ENCODE assay signal across 27 mouse cellular contexts in genomic region chr1:130681075-130681474, GRCm38 (mm10). TPM values are rescaled to one million over a fixed set of nuclear protein-coding genes. Genes with fewer than 3 reads are reported as not detected.
DNase-seq lines count a peak whose midpoint lies in the region; ATAC-seq and TF ChIP-seq lines count a peak whose summit lies in the region.
"Had no signal": no experiment of that assay in that cellular context is flagged by ENCODE, and none has a peak within 500 bp of the region (broad histone marks: within the 10 kb centered on the region; RNA-seq: fewer than 3 reads in every experiment).

No protein-coding gene starts in this region.

- TF ChIP-seq POLR2A in small intestine, adult 2 months (IDR thresholded peaks at IDR 0.05; ENCODE audit: low read depth, low read length): no peak

- TF ChIP-seq EP300 in stomach, postnatal 0 days (optimal IDR thresholded peaks at IDR 0.05): no peak

- no peak overlapping the region for H3K27ac ChIP-seq in stomach, embryonic 15.5 days
- H3K27ac ChIP-seq in stomach, postnatal 0 days (replicated peaks): no peak overlapping the region
- peak overlapping the region; percentile 89 for H3K27ac ChIP-seq in intestine, embryonic 16.5 days (ENCODE audit: low read length)
- peak overlapping the region; percentile 89 for H3K27ac ChIP-seq in small intestine, adult 2 months (ENCODE audit: insufficient read depth, low read depth, low read length)
- H3K27ac ChIP-seq: embryonic facial prominence, embryonic 15.5 days; forebrain, embryonic 10.5 days; gastrocnemius, adult 2 months; heart, embryonic 10.5 days; hindbrain, embryonic 13.5 days had no signal

- H3K4me2 ChIP-seq in stomach, embryonic 15.5 days: no peak overlapping the region
- H3K4me2 ChIP-seq in stomach, postnatal 0 days (replicated peaks; ENCODE audit: low read depth): no peak overlapping the region
- H3K4me2 ChIP-seq in intestine, embryonic 16.5 days (ENCODE audit: low read depth, low read length): no peak overlapping the region
- H3K4me2 ChIP-seq: embryonic facial prominence, embryonic 15.5 days; hindbrain, embryonic 13.5 days had no signal

- H3K9ac ChIP-seq in stomach, embryonic 15.5 days: no peak overlapping the region
- no peak overlapping the region for H3K9ac ChIP-seq in stomach, postnatal 0 days (ENCODE audit: low read length)
- no peak overlapping the region for H3K9ac ChIP-seq in intestine, embryonic 16.5 days (ENCODE audit: low read depth, low read length)
- H3K9ac ChIP-seq: embryonic facial prominence, embryonic 15.5 days; hindbrain, embryonic 13.5 days had no signal

- no peaks in the 10 kb centered on the region for H3K36me3 ChIP-seq in stomach, embryonic 15.5 days
- no peaks in the 10 kb centered on the region for H3K36me3 ChIP-seq in stomach, postnatal 0 days (ENCODE audit: control insufficient read depth, insufficient read depth, low read length)
- no peaks in the 10 kb centered on the region for H3K36me3 ChIP-seq in intestine, embryonic 16.5 days (ENCODE audit: control insufficient read depth, insufficient read depth, low read length)
- H3K36me3 ChIP-seq in small intestine, adult 2 months (ENCODE audit: control insufficient read depth, insufficient read depth, low read length): no peaks in the 10 kb centered on the region
- H3K36me3 ChIP-seq: embryonic facial prominence, embryonic 15.5 days; forebrain, embryonic 10.5 days; heart, embryonic 10.5 days; hindbrain, embryonic 13.5 days had no signal

- H3K27me3 ChIP-seq in stomach, embryonic 15.5 days (replicated peaks): no peaks in the 10 kb centered on the region
- H3K27me3 ChIP-seq in stomach, postnatal 0 days (ENCODE audit: control insufficient read depth, insufficient read depth, low read length): no peaks in the 10 kb centered on the region
- no peaks in the 10 kb centered on the region for H3K27me3 ChIP-seq in intestine, embryonic 16.5 days (replicated peaks; ENCODE audit: control insufficient read depth, insufficient read depth, low read length)
- H3K27me3 ChIP-seq in small intestine, adult 2 months (ENCODE audit: control insufficient read depth, insufficient read depth, low read length): no peaks in the 10 kb centered on the region
- H3K27me3 ChIP-seq: embryonic facial prominence, embryonic 15.5 days; hindbrain, embryonic 13.5 days had no signal

- H3K4me1 ChIP-seq in stomach, embryonic 15.5 days: no peaks in the 10 kb centered on the region
- H3K4me1 ChIP-seq in stomach, postnatal 0 days (replicated peaks; ENCODE audit: control insufficient read depth, insufficient read depth): no peaks in the 10 kb centered on the region
- peaks cover 14% of the 10 kb centered on the region for H3K4me1 ChIP-seq in intestine, embryonic 16.5 days (ENCODE audit: control insufficient read depth, insufficient read depth, low read length)
- H3K4me1 ChIP-seq in small intestine, adult 2 months (ENCODE audit: control insufficient read depth, insufficient read depth, insufficient read length, low read length): peaks cover 25% of the 10 kb centered on the region; the same call in 1 of the 2 replicates
- H3K4me1 ChIP-seq: embryonic facial prominence, embryonic 15.5 days; forebrain, embryonic 10.5 days; heart, embryonic 10.5 days; hindbrain, embryonic 13.5 days had no signal

- peak; percentile 60; the same call in 1 of the 2 replicates for ATAC-seq in stomach, embryonic 15.5 days (ENCODE audit: insufficient read depth, low FRiP score, low read depth)
- ATAC-seq in stomach, postnatal 0 days (ENCODE audit: low FRiP score, low TSS enrichment): no peak
- ATAC-seq in intestine, embryonic 16.5 days: peak; percentile 77
- ATAC-seq: forebrain, embryonic 14.5 days had no signal

- H3K9me3 ChIP-seq in stomach, embryonic 15.5 days: no peaks in the 10 kb centered on the region
- H3K9me3 ChIP-seq in stomach, postnatal 0 days (ENCODE audit: control insufficient read depth, low read length): no peaks in the 10 kb centered on the region
- H3K9me3 ChIP-seq in intestine, embryonic 16.5 days (ENCODE audit: control insufficient read depth, low read length): no peaks in the 10 kb centered on the region
- H3K9me3 ChIP-seq: embryonic facial prominence, embryonic 15.5 days; forebrain, embryonic 10.5 days; heart, embryonic 10.5 days; hindbrain, embryonic 13.5 days had no signal

- no peak for DNase-seq in stomach, postnatal 0 days (ENCODE audit: low spot score)
- no peak for DNase-seq in urinary bladder, postnatal 36 days (ENCODE audit: low spot score in 2 of 2)
- no peak for DNase-seq in gastrocnemius, adult 8-10 months (ENCODE audit: low spot score in 2 of 2)
- DNase-seq: adrenal gland, adult 8-10 months; cerebellum, adult 11 months; cerebellum, adult 8-10 months; cerebellum, postnatal 14 days; embryo, embryonic 11 days; gastrocnemius, adult 2 months; gastrocnemius, postnatal 36 days; heart, adult 18-20 months; heart, postnatal 10 days had no signal

- no peak overlapping the region for H3K4me3 ChIP-seq in stomach, embryonic 15.5 days (replicated peaks)
- no peak overlapping the region for H3K4me3 ChIP-seq in stomach, postnatal 0 days (ENCODE audit: low read depth, low read length)
- H3K4me3 ChIP-seq in intestine, embryonic 16.5 days (ENCODE audit: low read length): no peak overlapping the region
- H3K4me3 ChIP-seq in small intestine, adult 2 months (ENCODE audit: low read depth, low read length): no peak overlapping the region
- H3K4me3 ChIP-seq: embryonic facial prominence, embryonic 15.5 days; erythroblast, embryonic 14.5 days; forebrain, embryonic 10.5 days; gastrocnemius, adult 2 months; heart, embryonic 10.5 days; hindbrain, embryonic 13.5 days had no signal

- no peak for TF ChIP-seq CTCF in stomach, postnatal 0 days (IDR thresholded peaks at IDR 0.05; ENCODE audit: low read depth)
- TF ChIP-seq CTCF in small intestine, adult 2 months (IDR thresholded peaks at IDR 0.05; ENCODE audit: extremely low read depth, insufficient read length, insufficient replicate concordance, low read depth, low read length): no peak

- 47% methylated on average over 2 of the region's 2 CpGs for WGBS in stomach, embryonic 15.5 days
- WGBS in stomach, postnatal 0 days: 48% methylated on average over 2 of the region's 2 CpGs
- WGBS in intestine, embryonic 16.5 days: 48% methylated on average over 2 of the region's 2 CpGs
- 12% methylated on average over 2 of the region's 2 CpGs for WGBS in small intestine, adult 2 months

RNA-seq across cellular contexts. Expression of gene C4bp, which starts 19.6 kb away (rescaled TPM):
- 0.90 and 1.2 TPM in 2 replicates for polyA plus RNA-seq in stomach, embryonic 15.5 days (2015; fragmentation: Nextera tagmentation; extraction: Ambion mirVana)
- polyA plus RNA-seq in stomach, postnatal 0 days (2015; fragmentation: Nextera tagmentation; extraction: Ambion mirVana): 0.91 and 1.5 TPM in 2 replicates
- 3.4 and 4.1 TPM in 2 replicates for polyA plus RNA-seq in intestine, embryonic 16.5 days (2015; fragmentation: Nextera tagmentation; extraction: Ambion mirVana)
- polyA plus RNA-seq in small intestine, adult 2 months (2012; rRNA removed): 0.22 and 1.1 TPM in 2 replicates
- total RNA-seq in gastrocnemius, adult 8-10 months (2022): not detected
- total RNA-seq: common myeloid progenitor, adult 5-6 weeks; ES-E14; gastrocnemius, adult 2 months; gastrocnemius, postnatal 36 days; heart, adult 18-20 months; heart, postnatal 10 days; hematopoietic stem cell, adult 5-6 weeks had no signal
- polyA plus RNA-seq: embryonic facial prominence, embryonic 11.5 days; embryonic facial prominence, embryonic 15.5 days; erythroblast, embryonic 14.5 days; forebrain, embryonic 10.5 days; forebrain, embryonic 14.5 days; heart, embryonic 10.5 days; heart, embryonic 14.5 days; hindbrain, embryonic 13.5 days had no signal

RNA-seq across cellular contexts. Expression of gene Gm29427, which starts 34.5 kb away (rescaled TPM):
- not detected in 2 replicates for polyA plus RNA-seq in stomach, embryonic 15.5 days (2015; fragmentation: Nextera tagmentation; extraction: Ambion mirVana)
- polyA plus RNA-seq in stomach, postnatal 0 days (2015; fragmentation: Nextera tagmentation; extraction: Ambion mirVana): 0.07 TPM in 1 of 2 replicates, not detected in the other
- polyA plus RNA-seq in intestine, embryonic 16.5 days (2015; fragmentation: Nextera tagmentation; extraction: Ambion mirVana): 0.07 TPM in 1 of 2 replicates, not detected in the other
- not detected in 2 replicates for polyA plus RNA-seq in small intestine, adult 2 months (2012; rRNA removed)
- not detected for total RNA-seq in gastrocnemius, adult 8-10 months (2022)
- total RNA-seq: common myeloid progenitor, adult 5-6 weeks; gastrocnemius, postnatal 36 days; heart, postnatal 10 days; hematopoietic stem cell, adult 5-6 weeks had no signal
- polyA plus RNA-seq: brain, embryonic 14.5 days; embryonic facial prominence, embryonic 11.5 days; embryonic facial prominence, embryonic 15.5 days; erythroblast, embryonic 14.5 days; forebrain, embryonic 10.5 days; forebrain, embryonic 14.5 days; heart, embryonic 10.5 days; heart, embryonic 14.5 days had no signal

RNA-seq across cellular contexts. Expression of gene Yod1, which starts 36.1 kb away (rescaled TPM):
- 14.1 and 15.1 TPM in 2 replicates for polyA plus RNA-seq in stomach, embryonic 15.5 days (2015; fragmentation: Nextera tagmentation; extraction: Ambion mirVana)
- polyA plus RNA-seq in stomach, postnatal 0 days (2015; fragmentation: Nextera tagmentation; extraction: Ambion mirVana): 24.2 and 25.2 TPM in 2 replicates
- polyA plus RNA-seq in intestine, embryonic 16.5 days (2015; fragmentation: Nextera tagmentation; extraction: Ambion mirVana): 8.5 and 9.9 TPM in 2 replicates
- polyA plus RNA-seq in small intestine, adult 2 months (2012; rRNA removed): 0.50 and 1.5 TPM in 2 replicates
- 1 to 10 TPM; 2.9 to 4.0 (median 3.4) TPM for total RNA-seq in gastrocnemius, adult 8-10 months (2022)

RNA-seq across cellular contexts. Expression of gene Pfkfb2, which starts 48.0 kb away (rescaled TPM):
- 10.1 and 10.9 TPM in 2 replicates for polyA plus RNA-seq in stomach, embryonic 15.5 days (2015; fragmentation: Nextera tagmentation; extraction: Ambion mirVana)
- polyA plus RNA-seq in stomach, postnatal 0 days (2015; fragmentation: Nextera tagmentation; extraction: Ambion mirVana): 4.6 and 4.8 TPM in 2 replicates
- polyA plus RNA-seq in intestine, embryonic 16.5 days (2015; fragmentation: Nextera tagmentation; extraction: Ambion mirVana): 12.1 and 12.4 TPM in 2 replicates
- 4.2 and 9.6 TPM in 2 replicates for polyA plus RNA-seq in small intestine, adult 2 months (2012; rRNA removed)
- total RNA-seq in gastrocnemius, adult 8-10 months (2022): 10 to 100 TPM in 3 of 4 experiments, 1 to 10 TPM in 1; 9.6 to 15.0 (median 11.7) TPM

RNA-seq across cellular contexts. Expression of gene AA986860, which starts 50.7 kb away (rescaled TPM):
- polyA plus RNA-seq in stomach, embryonic 15.5 days (2015; fragmentation: Nextera tagmentation; extraction: Ambion mirVana): 32.3 and 36.7 TPM in 2 replicates
- 47.7 and 52.8 TPM in 2 replicates for polyA plus RNA-seq in stomach, postnatal 0 days (2015; fragmentation: Nextera tagmentation; extraction: Ambion mirVana)
- polyA plus RNA-seq in intestine, embryonic 16.5 days (2015; fragmentation: Nextera tagmentation; extraction: Ambion mirVana): 74.7 and 81.2 TPM in 2 replicates
- 15.1 and 64.1 TPM in 2 replicates for polyA plus RNA-seq in small intestine, adult 2 months (2012; rRNA removed)
- total RNA-seq in gastrocnemius, adult 8-10 months (2022): under 1 TPM in 3 of 4 experiments, not detected in 1; 0.09 to 0.22 (median 0.11) TPM

Comparison
In these comparisons a context has a peak if more than half of its experiments do, and no peak if none do; other contexts are left out.
1. H3K27ac ChIP-seq: peak in intestine, embryonic 16.5 days (single experiment) and small intestine, adult 2 months (single experiment); none in stomach, embryonic 15.5 days (single experiment) and stomach, postnatal 0 days (single experiment).